Mouse (Mus musculus): Measurements from ENCODE around the gene Trex2.

GRCm38 (mm10) chrX:73441428-73441827 is 6.3 kb upstream of the Trex2 start:
- TF ChIP-seq POLR2A (IDR thresholded peaks at IDR 0.05; ENCODE audit: control insufficient read depth, low read depth, low read length) (no peak), CTCF (IDR thresholded peaks at IDR 0.05; ENCODE audit: control insufficient read depth, insufficient read depth, insufficient replicate concordance, low read depth, low read length) (no peak)
